Mouse (Mus musculus) midbrain, embryonic 13.5 days (tissue): Measurements from ENCODE around the gene Kyat1. TPM values are rescaled to one million over a fixed set of nuclear protein-coding genes. Genes with fewer than 3 reads are reported as not detected.

Source experiments
- ATAC-seq: fragments of 200-750 bp; cut with Nextera tagmentation; 2 replicates; pipeline ENCODE4 v1.8.0; 2017; ENCODE audit warnings: mild to moderate bottlenecking, moderate TSS enrichment, moderate library complexity
- H3K27ac ChIP-seq: fragments of 300-500 bp; sonication (generic); 2 replicates; pipeline ENCODE4 v1.5.1; 2015; ENCODE audit warnings: inconsistent platforms, mild to moderate bottlenecking, moderate library complexity
- H3K27me3 ChIP-seq: fragments of 300-500 bp; sonication (generic); 2 replicates; pipeline ENCODE4 v1.6.1; 2015; ENCODE audit warnings: mild to moderate bottlenecking, inconsistent platforms
- H3K36me3 ChIP-seq: fragments of 300-500 bp; sonication (generic); 2 replicates; pipeline ENCODE4 v1.6.1; 2015; ENCODE audit warnings: mild to moderate bottlenecking, inconsistent platforms
- H3K4me1 ChIP-seq: fragments of 300-500 bp; sonication (generic); replicated peaks from 2 replicates; pipeline ENCODE4 v1.6.1; 2015; ENCODE audit warnings: inconsistent platforms
- H3K4me2 ChIP-seq: fragments of 300-500 bp; sonication (generic); replicated peaks from 2 replicates; pipeline ENCODE4 v1.6.1; 2015; ENCODE audit warnings: moderate library complexity, mild to moderate bottlenecking, inconsistent platforms
- H3K4me3 ChIP-seq: fragments of 300-500 bp; sonication (generic); replicated peaks from 2 replicates; pipeline ENCODE4 v1.5.1; 2015; ENCODE audit warnings: mild to moderate bottlenecking, inconsistent platforms
- H3K9ac ChIP-seq: fragments of 300-500 bp; sonication (generic); replicated peaks from 2 replicates; pipeline ENCODE4 v1.6.1; 2015; ENCODE audit warnings: mild to moderate bottlenecking, inconsistent platforms
- H3K9me3 ChIP-seq: fragments of 300-500 bp; sonication (generic); 2 replicates; pipeline ENCODE4 v1.6.1; 2016; ENCODE audit warnings: mild to moderate bottlenecking, inconsistent platforms
- WGBS: fragments of 180-500 bp; shearing (Covaris S2); methylation state at CpG from one replicate; pipeline ENCODE4 v1.1.7; 2015; 5-methylcytosine and 5-hydroxymethylcytosine counted together
- polyA plus RNA-seq: library from polyadenylated mRNA; unstranded; fragments of >200 nt; fragmentation: Nextera tagmentation; extraction: Ambion mirVana; gene quantifications from 2 replicates; pipeline ENCODE4 v1.2.1, GENCODE M21; 2015

Kyat1 gene
- polyA plus RNA-seq, 1 experiment from 2014 or later, result 15.9 TPM

DNA sequence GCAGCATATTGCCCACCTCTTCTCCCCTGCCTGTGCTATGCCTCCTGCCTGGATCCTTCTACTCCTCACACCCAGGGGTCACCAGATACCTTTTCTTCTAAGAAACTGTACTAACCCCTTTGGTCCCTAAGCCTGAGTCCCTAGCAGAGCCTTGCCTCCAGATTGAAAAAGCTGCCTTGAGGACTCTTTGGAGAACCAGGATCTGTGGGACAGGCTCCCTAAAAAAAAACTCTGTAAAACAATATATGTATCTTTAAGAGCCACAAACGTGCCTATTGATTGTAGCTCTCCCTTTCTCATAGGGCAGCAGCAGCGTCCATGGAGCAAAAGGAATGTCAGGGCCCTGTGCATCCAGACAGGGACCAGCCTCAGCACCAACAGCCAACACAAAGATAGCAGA lies 34.6 kb upstream of the Kyat1 start, which contains the start of gene Gm28035:
Gene Gm28035 (plus strand): TSS at position 301 of the 400 bp plus-strand sequence.
- ATAC-seq, result no peak
- Histone ChIP-seq H3K27me3 (no peaks in the 10 kb centered on the region), H3K27ac (no peak within 1 kb of the TSS), H3K4me3 (peak within 1 kb of the TSS; percentile 70; the same call in 1 of the 2 replicates), H3K4me1 (peaks cover 37% of the 10 kb centered on the region), H3K9ac (peak within 1 kb of the TSS; percentile 86; the same call in 1 of the 2 replicates), H3K9me3 (no peaks in the 10 kb centered on the region), H3K4me2 (peak within 1 kb of the TSS; percentile 87; the same call in 1 of the 2 replicates), H3K36me3 (peaks cover 49% of the 10 kb centered on the region)
- 86% methylated on average over 2 of the region's 2 CpGs for WGBS

DNA sequence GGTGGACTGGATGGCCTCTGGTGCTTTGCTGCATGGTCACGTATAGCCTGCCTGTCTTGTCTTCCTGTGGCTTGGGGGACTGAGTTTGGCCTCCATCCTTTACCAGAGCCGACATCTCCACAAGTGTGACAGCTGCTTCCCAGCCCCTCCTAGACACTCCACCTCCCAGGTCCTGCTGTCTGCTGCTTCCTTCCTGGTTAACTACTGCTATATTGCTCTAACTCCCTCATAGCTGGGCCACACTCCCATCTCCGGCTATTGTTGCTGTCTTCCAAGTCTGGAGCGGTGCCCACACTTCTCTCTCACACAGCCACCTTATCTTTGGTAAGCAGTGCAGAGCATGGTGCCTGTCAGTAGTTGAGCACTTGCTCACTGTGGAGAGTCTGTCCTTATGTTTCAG lies 34.1 kb upstream of the Kyat1 start:
- Histone ChIP-seq H3K4me3 (0 out of 2 replicates have a peak overlapping the region, but pooled peaks have one; percentile 70), H3K27ac (no peak overlapping the region), H3K27me3 (no peaks in the 10 kb centered on the region), H3K9ac (peak overlapping the region; percentile 86; the same call in 1 of the 2 replicates), H3K9me3 (no peaks in the 10 kb centered on the region), H3K4me1 (peaks cover 36% of the 10 kb centered on the region), H3K4me2 (peak overlapping the region; percentile 87; the same call in 1 of the 2 replicates), H3K36me3 (peaks cover 46% of the 10 kb centered on the region)
- WGBS, result 93% methylated on average over 4 of the region's 4 CpGs
- no peak for ATAC-seq

DNA sequence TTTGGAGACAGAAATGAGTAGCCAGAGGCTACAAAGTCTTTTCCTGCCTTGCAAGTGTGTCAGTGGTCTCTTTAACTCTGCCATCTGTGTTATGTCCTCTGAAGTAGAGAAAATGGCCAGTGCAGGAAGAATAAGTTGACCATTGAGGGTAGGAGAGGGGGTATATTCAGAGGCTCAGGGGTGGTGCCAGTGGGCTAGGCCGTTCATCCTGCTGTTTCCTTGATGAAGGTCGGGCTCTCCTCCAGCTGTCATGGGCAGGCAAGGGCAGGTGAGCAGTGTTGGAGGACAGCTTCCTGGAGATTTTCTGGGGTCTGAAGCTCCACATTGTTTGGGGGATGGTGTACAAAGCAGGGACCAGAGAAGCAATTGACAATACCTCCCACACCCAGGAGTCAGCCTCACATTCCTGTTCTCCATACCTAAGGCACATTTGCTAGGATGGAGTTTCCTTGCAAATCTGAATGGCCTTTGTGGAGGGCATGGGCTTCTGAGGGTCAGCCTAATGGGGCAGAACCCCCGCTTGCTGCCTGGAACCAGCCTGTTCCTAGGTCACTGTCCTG lies 33.3 kb upstream of the Kyat1 start:
- WGBS, result 82% methylated on average over 3 of the region's 3 CpGs
- no peak overlapping the region for H3K27ac ChIP-seq

DNA sequence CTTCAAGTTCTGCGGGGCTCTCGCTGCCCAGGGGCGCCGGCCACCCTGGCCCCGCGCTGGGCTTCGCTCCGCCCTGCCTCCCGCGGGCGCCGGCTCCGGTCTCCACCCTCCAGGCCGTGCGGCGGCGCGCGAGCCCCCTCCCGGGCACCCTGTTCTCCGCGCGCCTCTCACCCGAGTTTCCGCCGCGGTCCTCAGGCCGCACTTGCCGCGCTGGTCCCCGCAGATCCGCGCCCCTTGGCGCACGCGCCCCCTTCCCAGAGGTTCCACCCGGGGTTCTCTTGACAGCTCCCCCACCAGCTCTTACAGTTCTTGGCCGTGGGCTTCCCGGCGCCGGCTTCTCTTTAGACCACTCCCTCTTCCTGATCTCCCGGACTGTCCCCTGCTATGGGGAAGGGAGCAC lies 32.2 kb upstream of the Kyat1 start:
- under 1% methylated on average over 40 of the region's 42 CpGs for WGBS
- Histone ChIP-seq H3K4me3 (peak overlapping the region; percentile 70), H3K36me3 (peaks cover 27% of the 10 kb centered on the region), H3K4me1 (peaks cover 34% of the 10 kb centered on the region), H3K4me2 (peak overlapping the region; percentile 87), H3K9ac (peak overlapping the region; percentile 86), H3K27ac (peak overlapping the region; percentile 94), H3K9me3 (no peaks in the 10 kb centered on the region), H3K27me3 (no peaks in the 10 kb centered on the region)
- ATAC-seq, result peak; percentile 93

More for the DNA sequence above, 33.3 kb upstream of the Kyat1 start:
- H3K4me1 ChIP-seq, result peaks cover 34% of the 10 kb centered on the region
- no peaks in the 10 kb centered on the region for H3K27me3 ChIP-seq
- peak overlapping the region; percentile 87 for H3K4me2 ChIP-seq
- H3K4me3 ChIP-seq, result peak overlapping the region; percentile 70
- peaks cover 38% of the 10 kb centered on the region for H3K36me3 ChIP-seq
- no peak for ATAC-seq
- H3K9ac ChIP-seq, result peak overlapping the region; percentile 86
- H3K9me3 ChIP-seq, result no peaks in the 10 kb centered on the region

DNA sequence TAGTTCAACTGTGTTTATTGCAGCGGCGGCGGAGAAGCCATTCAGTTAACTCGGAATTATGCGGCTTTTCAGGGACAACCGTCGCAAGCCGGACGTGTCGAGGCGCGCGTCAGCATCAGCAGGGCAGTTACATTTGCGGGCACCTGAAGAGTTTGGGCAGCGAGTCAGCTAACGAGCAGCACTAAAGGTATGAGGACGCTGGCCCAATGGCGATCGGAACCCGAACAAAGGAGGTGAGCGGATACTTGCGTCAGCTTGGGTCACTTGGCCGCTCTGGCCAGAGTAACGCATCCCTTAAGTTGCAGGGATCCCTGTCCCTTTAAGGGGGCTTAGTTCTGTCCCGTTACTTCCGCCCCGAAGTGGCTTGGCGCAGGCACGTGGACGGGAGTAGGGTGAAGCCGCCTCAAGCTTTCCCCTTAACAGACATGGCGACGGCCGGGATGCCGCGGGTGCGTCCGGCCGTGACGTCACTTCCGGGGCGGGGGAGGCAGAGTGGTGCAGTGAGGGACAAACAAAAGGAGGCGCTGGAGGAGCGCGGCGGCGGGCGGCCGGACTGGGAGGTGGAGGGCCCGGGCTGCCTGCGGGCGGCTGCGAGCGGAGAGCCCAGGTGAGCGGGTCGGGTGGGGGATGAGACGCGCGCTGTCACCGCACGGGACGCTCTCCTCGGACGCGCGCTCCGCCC lies 31.7 kb upstream of the Kyat1 start, which contains the start of gene Lrrc8a:
Gene Lrrc8a (plus strand): TSS at position 517 of the 682 bp plus-strand sequence.
- Histone ChIP-seq H3K4me3 (peak within 1 kb of the TSS; percentile 70), H3K27me3 (no peaks in the 10 kb centered on the region), H3K36me3 (peaks cover 22% of the 10 kb centered on the region), H3K9me3 (no peaks in the 10 kb centered on the region), H3K9ac (peak within 1 kb of the TSS; percentile 86), H3K27ac (peak within 1 kb of the TSS; percentile 94), H3K4me2 (peak within 1 kb of the TSS; percentile 87), H3K4me1 (peaks cover 30% of the 10 kb centered on the region)
- under 1% methylated on average over 66 of the region's 67 CpGs for WGBS
- peak; percentile 99 for ATAC-seq

DNA sequence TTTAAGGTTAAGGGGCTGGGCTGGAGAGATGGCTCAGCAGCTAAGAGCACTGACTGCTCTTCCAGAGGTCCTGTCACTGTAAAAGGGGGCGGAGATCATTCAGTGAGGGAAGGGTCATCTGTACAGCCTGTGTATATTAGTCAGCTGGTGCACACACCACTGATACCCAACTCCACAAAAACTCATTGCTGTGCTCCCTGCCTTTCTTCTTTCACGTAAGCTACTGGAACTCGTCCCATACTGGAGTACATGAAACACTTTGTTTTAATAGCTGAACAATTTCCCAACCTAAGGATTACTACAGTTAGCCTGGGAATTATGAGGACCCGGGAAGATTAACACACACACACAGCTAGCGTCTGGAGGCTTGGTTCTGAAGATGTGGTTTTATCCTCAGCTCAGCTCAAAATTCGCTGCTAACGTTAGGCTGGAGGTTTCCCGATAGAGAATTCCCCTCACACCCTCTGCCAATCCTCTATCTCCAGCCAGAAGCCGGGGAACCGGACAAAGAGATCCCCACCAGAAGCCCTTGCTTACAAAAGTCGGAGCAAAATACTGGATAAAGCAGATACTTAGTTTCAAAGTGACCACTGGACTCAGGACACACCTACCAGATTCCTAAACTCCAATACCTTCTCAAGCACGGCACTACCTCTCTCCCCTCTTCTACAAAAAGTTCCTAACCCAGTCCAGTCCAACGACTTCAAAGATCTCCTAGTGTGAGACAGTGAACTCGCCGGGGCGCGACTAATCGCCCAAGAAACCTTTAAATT lies 31.0 kb upstream of the Kyat1 start:
- Histone ChIP-seq H3K36me3 (peaks cover 14% of the 10 kb centered on the region), H3K9me3 (no peaks in the 10 kb centered on the region), H3K4me3 (peak overlapping the region; percentile 70), H3K4me2 (peak overlapping the region; percentile 67), H3K9ac (peak overlapping the region; percentile 65), H3K4me1 (peaks cover 30% of the 10 kb centered on the region), H3K27ac (peak overlapping the region; percentile 57), H3K27me3 (no peaks in the 10 kb centered on the region)
- no peak for ATAC-seq
- WGBS, result 5% methylated on average over 18 of the region's 18 CpGs

DNA sequence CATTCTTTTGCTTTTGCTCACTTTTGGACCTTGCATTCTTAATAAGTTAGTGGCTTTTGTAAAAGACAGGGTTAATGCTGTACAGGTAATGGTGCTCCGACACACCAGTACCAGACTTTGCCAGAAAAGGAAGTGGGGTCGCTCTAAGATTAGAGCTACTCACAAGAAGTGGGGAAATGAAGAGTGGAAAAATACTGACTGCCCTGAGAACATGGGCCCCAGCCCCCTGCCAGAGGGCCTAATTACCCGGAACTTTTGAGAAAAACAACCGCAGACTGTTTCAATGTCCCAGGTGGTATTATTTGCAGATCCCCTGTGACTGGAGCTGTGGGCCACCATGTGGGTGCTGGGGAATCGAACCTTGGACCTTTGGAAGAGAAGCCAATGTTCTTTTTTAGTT lies 29.9 kb upstream of the Kyat1 start:
- no peak for ATAC-seq
- H3K36me3 ChIP-seq, result peaks cover 4% of the 10 kb centered on the region
- H3K4me1 ChIP-seq, result peaks cover 30% of the 10 kb centered on the region
- H3K27ac ChIP-seq, result no peak overlapping the region
- 94% methylated on average over 5 of the region's 5 CpGs for WGBS
- no peaks in the 10 kb centered on the region for H3K9me3 ChIP-seq
- H3K27me3 ChIP-seq, result no peaks in the 10 kb centered on the region
- H3K4me3 ChIP-seq, result no peak overlapping the region
- no peak overlapping the region for H3K9ac ChIP-seq
- no peak overlapping the region for H3K4me2 ChIP-seq

DNA sequence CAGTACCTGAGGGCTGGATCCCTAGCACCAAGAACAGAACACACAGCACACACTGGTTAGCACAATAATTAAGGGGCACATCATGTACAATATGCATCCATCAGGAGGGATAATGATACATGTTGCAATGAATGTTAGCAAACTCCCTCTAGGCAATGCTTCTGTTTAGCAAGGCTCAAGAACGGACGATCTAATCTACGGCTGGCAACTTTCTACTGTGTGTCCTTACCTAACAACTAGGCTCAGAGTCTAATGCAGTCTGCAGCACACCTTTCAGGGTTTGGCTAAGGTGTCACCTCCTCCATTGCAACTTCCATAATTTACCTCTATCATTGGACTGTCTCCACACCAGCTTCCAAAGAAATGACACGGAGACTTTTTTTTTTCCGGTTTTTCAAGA lies 10.6 kb upstream of the Kyat1 start:
- no peaks in the 10 kb centered on the region for H3K9me3 ChIP-seq
- no peaks in the 10 kb centered on the region for H3K36me3 ChIP-seq
- no peak overlapping the region for H3K9ac ChIP-seq
- WGBS, result 95% methylated on average over 5 of the region's 5 CpGs
- no peaks in the 10 kb centered on the region for H3K4me1 ChIP-seq
- ATAC-seq, result no peak
- no peak overlapping the region for H3K4me2 ChIP-seq
- H3K4me3 ChIP-seq, result no peak overlapping the region
- H3K27ac ChIP-seq, result no peak overlapping the region
- no peaks in the 10 kb centered on the region for H3K27me3 ChIP-seq

DNA sequence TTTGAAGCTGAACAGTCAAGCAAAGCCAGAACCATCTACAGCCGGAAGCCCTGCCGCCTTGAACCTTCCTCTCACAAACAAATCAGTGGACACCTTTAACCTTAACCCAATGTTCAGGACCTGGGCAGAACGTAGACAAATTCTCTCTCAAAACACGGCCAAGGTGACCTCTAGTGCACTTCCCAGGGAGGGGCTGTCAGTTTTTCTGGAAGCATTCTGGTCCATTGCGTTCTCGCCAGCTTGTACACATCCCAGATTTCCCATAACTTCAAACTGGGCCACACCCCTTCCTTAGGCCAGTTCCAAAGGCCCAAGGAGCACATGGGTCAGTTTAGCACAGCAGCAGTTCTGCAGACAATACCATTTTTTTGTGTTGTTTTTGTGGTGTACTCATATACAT lies 9.8 kb upstream of the Kyat1 start:
- 77% methylated on average over 6 of the region's 6 CpGs for WGBS
- Histone ChIP-seq H3K4me1 (no peaks in the 10 kb centered on the region), H3K9ac (no peak overlapping the region), H3K36me3 (no peaks in the 10 kb centered on the region), H3K9me3 (no peaks in the 10 kb centered on the region), H3K27ac (no peak overlapping the region), H3K27me3 (no peaks in the 10 kb centered on the region), H3K4me3 (no peak overlapping the region), H3K4me2 (no peak overlapping the region)
- no peak for ATAC-seq

DNA sequence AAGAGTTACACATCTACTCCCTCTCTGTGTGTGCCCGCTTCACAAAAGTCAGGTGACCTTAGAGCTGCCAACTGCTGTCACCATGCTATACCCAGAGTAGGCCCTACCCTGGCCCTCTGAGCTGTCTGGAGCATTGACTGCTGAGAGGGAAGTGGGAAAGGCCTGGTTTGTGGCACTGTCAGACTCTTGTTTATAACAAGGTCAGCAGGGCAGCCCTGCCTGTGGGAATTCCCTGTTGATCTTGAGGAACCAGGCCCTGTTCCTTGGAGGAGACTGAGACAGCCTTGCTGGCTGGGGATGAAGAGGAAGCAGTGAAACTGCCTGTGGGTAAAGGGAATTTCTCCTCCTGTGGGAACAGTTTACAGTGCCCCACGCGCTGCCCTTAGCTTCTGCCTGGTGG lies 9.1 kb upstream of the Kyat1 start:
- H3K9me3 ChIP-seq, result no peaks in the 10 kb centered on the region
- no peak overlapping the region for H3K27ac ChIP-seq
- ATAC-seq, result no peak
- H3K36me3 ChIP-seq, result no peaks in the 10 kb centered on the region
- no peak overlapping the region for H3K9ac ChIP-seq
- H3K27me3 ChIP-seq, result no peaks in the 10 kb centered on the region
- H3K4me1 ChIP-seq, result no peaks in the 10 kb centered on the region
- WGBS, result 88% methylated on average over 3 of the region's 3 CpGs
- H3K4me3 ChIP-seq, result no peak overlapping the region
- no peak overlapping the region for H3K4me2 ChIP-seq

DNA sequence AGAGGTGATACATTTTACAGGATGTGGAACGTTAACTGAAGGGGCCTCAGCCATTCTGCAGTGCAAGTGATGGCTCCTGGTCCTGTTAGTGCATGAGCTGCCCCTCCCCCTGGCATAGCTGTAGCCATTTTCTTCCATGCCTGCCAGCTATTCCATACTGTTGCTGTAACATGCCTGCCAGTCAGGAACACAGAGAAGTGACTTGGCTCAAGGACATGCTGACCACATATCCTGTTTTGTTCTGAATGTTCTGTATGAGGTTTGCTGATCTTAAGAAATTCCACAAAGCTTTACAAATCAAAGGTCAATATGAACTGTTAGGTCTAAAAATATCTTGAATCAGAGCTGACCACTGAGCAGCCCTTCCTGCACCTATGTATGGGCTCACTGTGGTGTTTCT lies 7.3 kb upstream of the Kyat1 start:
- no peak overlapping the region for H3K27ac ChIP-seq
- H3K9me3 ChIP-seq, result no peaks in the 10 kb centered on the region
- H3K4me2 ChIP-seq, result no peak overlapping the region
- WGBS, result 85% methylated on average over 1 of the region's 1 CpGs
- no peak for ATAC-seq
- no peak overlapping the region for H3K4me3 ChIP-seq
- H3K27me3 ChIP-seq, result no peaks in the 10 kb centered on the region
- H3K4me1 ChIP-seq, result no peaks in the 10 kb centered on the region
- H3K9ac ChIP-seq, result no peak overlapping the region
- no peaks in the 10 kb centered on the region for H3K36me3 ChIP-seq

DNA sequence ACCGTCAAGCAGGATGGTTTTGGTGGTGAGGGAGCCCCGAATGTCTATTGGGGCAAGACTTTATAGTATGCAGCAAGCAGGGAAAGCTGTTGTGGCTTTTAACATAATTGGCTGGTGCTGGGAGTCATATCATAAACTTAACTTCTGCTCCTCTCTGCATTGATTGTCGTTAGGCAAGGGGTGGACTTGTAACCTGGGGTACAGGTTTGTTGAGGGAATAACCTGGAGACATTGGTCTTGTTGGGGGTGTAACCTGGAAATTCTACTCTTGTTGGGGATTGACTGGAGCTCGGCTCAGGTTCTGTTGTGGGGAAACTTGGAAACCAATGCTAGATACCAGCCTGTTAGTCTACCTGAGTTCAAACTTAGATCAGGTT lies 6.5 kb upstream of the Kyat1 start:
- no peak overlapping the region for H3K27ac ChIP-seq
- 75% methylated on average over 4 of the region's 4 CpGs for WGBS
- no peak overlapping the region for H3K4me3 ChIP-seq
- H3K9me3 ChIP-seq, result no peaks in the 10 kb centered on the region
- H3K36me3 ChIP-seq, result no peaks in the 10 kb centered on the region
- ATAC-seq, result no peak
- H3K9ac ChIP-seq, result no peak overlapping the region
- H3K4me2 ChIP-seq, result no peak overlapping the region
- H3K4me1 ChIP-seq, result no peaks in the 10 kb centered on the region
- H3K27me3 ChIP-seq, result no peaks in the 10 kb centered on the region
